Mouse (Mus musculus) inflammation-experienced regulatory T-cells, adult 6 months (primary cell): ENCODE data around the gene Agap3. TPM values are rescaled to one million over a fixed set of nuclear protein-coding genes. Genes with fewer than 3 reads are reported as not detected.

Experiments
- ATAC-seq: one replicate; pipeline ENCODE4 v1.8.0; 2017
- polyA plus RNA-seq, 3 experiments: library from polyadenylated mRNA; unstranded; fragments of 100-300 nt; shearing (Covaris generic); gene quantifications; one replicate each; pipeline ENCODE4 v1.2.1; 2017

The Agap3 gene
- polyA plus RNA-seq: 1 to 10 TPM; 5.4 to 9.7 (median 7.5) TPM

DNA sequence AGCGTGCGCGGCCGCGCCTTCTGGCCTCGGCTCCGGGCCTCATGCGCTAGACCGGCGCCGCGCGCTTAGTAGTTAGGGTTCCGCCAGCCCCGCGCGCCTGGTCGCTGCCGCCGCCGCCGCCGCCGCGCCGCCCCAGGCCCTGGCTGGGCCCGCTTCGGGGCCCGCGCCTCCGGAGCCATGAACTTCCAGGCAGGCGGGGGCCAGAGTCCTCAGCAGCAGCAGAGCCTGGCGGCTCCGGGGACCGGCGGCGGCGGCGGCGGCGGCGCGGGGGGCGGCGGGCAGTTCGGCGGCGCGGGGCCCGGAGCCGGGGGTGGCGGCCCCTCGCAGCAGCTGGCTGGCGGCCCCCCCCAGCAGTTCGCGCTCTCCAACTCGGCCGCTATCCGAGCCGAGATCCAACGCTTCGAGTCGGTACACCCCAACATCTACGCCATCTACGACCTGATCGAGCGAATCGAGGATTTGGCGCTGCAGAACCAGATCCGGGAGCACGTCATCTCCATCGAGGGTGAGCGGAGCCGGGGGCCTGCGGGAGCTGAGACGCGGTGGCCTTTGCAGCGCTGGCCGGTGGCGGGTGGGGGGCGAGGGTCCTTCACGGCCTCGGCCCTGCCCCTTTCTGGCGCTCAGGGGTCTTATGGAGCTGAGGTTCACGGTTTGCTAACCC lies at the start of gene Agap3:
Gene Agap3 (plus strand): TSS at position 148 of the 661 bp plus-strand sequence.
- no peak for ATAC-seq

DNA sequence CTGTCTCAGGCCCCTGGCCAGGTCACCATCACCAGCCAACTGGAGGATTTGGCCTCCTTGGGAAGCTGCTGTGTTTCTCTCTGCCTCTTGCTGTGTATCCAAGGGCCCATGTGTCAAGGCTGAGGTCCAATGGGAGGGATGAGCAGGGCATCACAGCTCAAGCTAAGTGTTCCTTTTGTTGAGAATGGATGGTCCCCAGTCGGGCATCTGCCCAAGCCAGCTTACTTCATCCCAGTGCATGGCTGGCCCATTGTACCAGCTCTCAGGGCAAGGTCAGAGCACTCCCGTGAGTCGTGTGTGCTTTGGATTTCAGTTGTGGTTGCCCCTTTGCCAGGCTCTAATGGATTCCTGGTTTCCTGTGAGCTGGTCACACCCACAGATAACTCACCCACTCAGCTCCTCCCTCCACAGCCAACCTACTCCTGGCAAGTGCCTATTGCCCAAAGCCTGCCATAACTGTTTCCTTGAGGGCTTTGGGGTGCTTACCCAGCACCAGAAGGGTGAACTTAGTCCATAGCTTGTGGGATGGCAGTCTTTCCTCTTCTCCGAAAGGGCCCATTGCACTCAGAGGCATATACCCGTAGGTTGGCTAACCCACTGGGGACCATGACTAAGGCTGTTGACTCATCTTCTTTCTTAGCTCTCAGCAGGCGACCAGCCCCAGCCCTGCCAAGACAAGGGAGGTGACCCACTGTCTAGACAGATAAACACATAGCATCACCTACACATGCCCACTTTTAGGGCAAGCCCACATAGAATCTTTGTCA lies 47.2 kb upstream of the Agap3 start:
- no peak for ATAC-seq

DNA sequence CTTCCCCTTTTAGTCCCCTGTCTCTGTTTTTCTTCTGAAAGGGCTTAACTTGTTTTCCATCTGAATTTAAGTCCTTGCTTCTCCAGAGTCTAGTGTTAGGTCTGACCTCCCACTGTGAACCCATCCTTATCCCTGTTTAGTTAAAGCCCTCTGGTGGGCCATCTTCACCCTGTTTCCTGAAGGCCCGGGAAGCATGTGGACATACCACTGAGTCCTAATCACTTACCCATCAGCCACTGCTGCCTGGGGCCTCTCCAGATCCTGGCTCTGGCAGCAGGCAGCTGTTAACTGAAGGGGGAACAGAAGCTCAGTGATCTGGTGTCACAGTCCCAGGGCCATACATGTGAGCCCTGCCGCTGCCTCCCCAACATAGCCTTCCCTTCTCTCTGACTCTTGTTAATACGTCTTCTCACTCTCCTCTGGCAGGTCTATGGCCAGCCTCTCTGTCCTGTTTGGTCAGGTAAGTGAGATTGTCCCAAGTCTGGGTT lies 46.5 kb upstream of the Agap3 start:
- ATAC-seq: no peak

DNA sequence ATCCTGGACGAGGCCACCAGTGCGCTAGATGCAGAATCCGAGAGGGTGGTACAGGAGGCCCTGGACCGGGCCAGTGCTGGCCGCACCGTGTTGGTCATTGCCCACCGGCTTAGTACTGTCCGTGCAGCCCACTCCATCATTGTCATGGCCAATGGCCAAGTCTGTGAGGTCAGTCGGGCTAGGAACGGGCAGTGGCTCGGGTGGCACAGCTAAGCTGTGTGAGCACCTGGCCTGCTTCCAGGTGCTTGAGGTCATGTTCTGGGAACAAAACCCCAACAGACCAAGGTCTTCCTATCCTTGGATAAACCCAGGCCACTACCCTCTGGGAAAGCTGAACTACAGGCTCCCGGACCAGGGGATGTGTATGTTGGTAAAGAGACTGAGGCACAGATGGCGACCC lies 43.3 kb upstream of the Agap3 start:
- no peak for ATAC-seq

DNA sequence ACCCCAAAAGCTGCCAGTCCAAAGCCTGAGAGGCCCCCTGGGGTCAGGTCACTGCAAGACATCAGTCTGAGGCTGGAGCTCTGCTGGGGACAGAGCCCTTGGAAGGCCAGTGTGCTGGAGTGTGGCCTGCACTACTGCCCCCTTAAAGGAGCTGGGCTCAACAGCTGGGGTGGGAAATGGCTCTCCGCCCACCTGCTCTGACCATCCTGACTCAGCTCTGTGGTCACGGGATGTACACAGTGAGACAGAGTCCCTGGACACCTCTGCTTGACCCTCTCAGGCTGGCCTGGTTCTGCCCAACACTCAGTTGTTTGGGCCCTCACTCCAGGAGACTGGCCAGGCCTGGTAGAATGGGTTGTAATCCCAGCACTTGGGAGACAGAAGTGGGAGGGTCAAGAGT lies 42.5 kb upstream of the Agap3 start:
- ATAC-seq: no peak

DNA sequence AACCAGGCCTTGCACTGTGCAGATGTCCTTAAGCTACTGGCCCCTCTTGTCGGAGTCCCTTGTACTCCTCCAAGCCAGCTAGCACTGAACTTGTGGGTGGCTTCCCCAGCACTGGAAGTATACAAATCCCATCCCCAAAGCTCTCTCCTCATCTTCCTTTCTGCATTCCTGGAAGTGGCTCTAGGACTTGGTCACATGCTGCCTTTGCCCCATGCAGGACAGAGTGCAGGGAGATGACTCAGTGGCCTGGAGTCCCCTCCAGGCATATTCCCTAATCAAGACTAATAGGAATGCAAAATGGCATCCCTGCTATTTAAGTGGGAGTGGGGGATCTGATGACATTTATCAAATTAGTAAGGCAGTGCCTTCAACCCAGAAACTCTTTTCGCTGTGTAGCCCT lies 39.9 kb upstream of the Agap3 start:
- no peak for ATAC-seq

DNA sequence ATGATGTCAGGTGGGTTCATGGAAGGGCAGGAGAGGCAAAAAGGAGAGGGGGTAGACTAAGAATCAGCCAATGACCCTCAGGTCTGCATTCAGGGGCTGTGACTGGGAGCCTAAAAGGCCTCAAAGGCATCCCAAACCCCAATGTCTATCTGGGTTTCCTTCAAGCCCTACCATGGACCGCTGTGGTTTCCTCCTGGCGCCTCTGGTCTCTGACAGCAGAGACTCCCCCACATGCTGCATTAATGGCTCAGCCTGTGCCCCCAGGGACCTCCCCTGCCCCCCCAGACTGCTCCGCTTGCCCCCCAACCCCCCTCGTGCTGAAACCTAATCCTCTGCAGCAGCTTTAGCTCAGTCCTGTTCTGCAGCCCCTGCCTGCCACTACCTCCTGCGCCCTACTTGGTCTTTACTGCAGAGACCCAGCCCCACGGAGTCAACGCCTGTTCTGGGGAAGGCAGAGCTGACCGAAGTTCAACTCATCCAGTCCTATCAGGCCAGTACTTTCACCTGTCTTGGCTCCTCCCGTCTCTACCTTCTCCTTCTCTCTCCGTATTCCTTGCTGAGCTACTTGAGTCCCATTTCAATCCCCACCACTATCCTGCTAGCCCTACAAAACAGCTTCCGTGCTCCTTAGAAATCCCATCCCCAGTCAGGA lies 38.8 kb upstream of the Agap3 start, which contains the start of gene Asic3:
Gene Asic3 (plus strand): TSS at position 351 of the 652 bp plus-strand sequence.
- no peak for ATAC-seq

DNA sequence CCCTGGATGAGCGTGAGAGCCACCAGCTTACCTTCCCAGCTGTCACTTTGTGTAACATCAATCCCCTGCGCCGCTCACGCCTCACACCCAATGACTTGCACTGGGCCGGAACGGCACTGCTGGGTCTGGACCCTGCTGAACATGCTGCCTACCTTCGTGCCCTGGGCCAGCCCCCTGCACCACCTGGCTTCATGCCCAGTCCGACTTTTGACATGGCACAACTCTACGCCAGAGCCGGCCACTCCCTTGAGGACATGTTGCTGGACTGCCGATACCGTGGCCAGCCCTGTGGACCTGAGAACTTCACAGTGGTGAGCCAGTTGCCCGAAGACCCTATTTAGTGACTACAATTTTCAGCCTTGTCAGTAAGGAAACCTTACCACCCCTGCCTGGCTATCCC lies 38.0 kb upstream of the Agap3 start:
- ATAC-seq: no peak

DNA sequence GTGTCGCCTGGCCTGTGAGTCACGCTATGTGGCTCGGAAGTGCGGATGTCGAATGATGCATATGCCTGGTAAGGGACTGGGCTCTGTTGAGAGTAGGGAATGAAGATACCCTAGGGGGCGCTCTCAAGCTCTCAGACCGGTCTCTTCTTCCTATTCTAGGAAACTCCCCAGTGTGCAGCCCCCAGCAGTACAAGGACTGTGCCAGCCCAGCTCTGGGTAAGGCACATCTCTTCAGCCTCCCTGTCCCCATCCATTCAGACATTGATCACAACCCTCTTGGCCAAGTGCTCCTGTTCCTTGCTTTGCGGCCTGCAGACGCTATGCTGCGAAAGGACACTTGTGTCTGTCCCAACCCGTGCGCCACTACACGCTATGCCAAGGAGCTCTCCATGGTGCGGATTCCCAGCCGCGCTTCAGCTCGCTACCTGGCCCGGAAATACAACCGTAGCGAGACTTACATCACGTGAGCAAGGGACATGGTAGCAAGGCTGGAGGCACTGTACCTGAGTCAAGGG lies 35.7 kb upstream of the Agap3 start:
- peak; percentile 89 for ATAC-seq

DNA sequence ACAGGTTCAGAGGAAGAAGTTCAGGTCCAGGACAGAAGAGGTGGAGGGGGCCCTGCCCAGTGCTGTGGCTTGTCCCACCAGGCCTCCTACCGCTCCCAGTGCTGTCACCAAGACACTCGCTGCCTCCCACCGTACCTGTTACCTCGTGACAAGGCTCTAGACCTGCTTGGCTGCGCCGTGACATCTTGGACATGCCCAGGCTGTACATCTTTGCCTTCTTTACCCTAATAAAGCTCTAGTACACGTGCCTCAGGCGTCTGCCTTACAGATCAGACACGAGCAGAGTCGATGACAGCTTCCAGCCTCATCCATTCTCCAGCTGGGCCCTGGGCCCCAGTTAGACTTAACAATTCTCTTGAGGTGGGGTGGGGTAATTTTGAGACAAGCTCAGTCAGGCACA lies 34.4 kb upstream of the Agap3 start:
- ATAC-seq: no peak

DNA sequence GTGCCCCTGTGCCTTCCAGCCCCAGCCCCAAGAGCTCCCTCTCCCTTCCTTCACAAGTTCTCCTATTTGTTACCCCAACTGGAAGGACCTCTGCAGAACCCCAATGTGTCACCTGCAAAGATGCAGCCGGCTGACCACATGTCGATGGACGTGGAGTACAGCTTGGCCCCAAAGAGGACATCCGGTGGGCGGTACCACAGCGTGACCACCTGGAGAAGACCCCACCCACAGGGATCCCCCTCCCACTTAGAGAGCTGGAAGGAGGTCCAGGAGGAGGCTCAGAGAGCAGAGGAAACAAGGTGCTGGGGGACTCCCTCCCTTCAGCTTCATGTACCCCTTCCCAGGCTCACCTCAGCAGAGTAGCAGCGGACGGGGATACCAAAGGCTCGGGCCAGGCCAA lies 31.6 kb upstream of the Agap3 start:
- ATAC-seq: no peak

DNA sequence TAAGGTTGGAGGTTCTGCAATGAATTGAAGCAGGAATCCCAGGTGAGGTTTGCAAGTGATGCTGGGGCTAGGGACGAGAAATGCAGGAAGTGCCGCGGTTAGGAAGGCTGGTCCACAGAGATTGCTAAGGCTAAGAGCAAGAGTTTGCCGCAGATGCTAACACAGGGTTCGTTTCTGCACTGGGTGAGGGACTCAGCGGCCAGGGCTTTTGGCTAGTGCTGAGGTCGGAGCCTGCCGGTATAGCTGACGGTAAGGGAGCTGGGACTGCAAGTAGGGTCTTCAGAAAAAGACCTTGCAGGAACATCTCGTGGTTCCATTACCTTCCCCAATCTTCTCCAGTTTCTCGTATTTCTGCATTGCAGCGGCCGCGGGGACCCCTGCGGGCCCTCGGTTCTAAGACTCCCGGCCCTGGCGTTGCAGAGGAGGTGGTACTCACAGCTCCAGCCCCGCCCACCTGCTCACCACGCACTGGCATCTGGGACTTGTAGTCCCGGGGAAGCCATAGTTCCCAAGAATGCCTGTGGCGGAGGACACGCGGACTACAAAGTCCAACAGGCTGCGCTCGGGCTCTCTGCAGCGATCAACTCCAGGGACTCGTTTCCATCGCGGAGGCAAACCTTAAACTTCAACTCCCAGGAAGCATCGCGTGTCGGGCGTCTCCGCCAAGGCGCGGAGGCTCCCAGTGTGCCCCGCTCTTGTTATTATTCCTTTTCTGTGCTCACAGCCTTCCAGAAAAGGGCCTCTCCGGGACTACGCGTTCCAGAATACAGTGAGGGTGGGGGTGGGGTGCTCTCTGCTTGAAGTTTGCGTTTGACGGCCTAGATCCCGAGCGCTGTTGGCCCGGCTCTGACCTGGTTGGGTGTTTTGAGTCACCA lies 28.6 kb upstream of the Agap3 start, which contains the start of the genes Cdk5 and Slc4a2:
Gene Cdk5 (minus strand): TSS at position 402 of the 875 bp plus-strand sequence.
Gene Slc4a2 (plus strand): TSS at position 709 of the 875 bp plus-strand sequence.
- peak; percentile 95 for ATAC-seq

DNA sequence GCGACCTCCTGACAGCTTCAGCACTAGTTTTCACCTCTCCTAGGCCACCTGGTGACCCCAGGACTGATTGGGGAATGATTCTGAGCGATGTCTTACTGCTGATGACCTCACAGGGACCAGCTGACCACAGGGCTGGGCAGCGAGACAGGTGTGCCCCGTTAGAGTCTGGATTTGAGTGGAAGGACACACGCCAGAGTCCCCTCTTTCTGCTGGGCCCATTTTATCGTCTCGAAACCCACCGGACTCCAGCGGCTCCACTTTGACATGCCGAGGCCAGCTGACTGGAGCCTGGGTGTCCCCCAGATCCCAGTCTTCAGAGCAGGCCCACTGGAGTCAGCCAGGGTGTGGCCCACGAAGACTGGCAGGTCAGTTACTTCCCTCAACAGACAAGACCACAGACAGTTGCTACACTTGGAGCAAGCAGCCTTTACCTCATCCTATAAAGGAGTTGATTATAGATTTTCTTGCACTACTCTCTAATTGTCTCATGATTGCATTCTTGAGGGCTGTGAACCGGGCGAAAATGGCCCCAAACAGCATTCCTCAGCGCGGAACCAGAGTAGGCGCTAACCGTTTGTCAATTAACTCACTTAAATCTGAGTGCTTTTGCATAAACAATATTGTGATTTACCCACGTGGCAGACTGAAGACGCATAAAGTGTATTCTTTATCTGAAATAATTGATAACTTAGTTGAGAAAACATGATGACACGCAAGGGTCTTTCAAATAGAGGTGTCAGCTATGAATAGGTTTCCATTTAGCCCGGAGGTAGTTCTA lies 27.8 kb upstream of the Agap3 start:
- ATAC-seq: no peak

DNA sequence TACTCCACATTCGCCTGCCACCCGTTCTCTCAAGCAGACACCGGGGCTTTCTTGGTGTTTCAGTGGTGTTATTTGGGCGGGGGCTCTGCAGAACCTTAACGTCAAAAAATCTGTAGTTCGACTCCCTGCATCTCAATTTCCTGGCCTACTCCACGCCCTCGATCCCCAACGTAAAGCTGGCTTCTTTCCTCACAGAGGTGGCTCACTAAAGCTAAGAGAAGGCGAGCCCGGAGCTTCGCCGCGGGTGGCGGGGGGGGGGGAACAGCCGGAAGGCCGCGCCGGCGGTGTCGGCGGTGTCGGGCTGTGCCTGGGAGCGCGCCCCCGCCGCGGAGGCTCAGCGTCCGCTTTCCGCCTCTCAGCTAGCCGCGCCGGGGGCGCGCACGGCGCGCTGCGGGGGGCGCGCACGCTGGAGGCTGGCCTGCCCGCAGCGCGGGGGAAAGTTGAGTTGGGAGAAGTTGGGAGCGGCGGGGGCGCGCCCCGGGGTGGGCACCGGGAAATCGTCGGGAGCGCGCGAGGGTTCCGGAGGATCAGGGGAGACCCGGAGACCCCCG lies 27.0 kb upstream of the Agap3 start:
- peak; percentile 41 for ATAC-seq

DNA sequence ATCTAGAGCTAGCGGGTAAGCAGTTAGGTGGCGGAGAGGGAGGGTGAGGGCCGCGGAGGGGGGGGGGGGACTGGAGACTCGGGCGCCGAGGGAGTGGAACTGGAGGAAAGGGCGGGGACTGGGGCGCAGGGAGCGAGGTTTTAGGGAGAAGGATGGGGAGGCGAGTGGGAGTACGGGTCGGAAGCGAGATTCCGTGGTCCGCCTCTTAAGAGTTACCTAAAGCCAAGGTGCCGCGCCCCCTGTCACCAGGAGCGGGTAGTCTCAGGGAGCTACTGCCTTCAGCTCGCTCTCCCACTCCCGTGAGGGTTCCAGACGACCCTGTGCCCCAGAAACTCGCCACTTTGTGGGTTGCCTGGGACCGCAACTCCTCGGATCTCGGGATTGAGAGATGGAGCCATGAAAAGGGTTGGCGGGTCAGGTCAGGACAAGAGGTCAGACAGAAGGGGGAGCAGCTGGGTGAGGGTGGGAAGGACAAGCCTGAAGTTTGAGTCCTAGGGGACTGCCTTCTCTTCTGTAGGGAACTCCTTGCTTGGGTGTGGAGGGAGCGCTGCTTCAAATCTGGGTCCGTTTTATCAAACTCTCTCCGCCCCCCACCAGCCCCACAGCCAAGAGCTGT lies 26.4 kb upstream of the Agap3 start:
- peak; percentile 13 for ATAC-seq

DNA sequence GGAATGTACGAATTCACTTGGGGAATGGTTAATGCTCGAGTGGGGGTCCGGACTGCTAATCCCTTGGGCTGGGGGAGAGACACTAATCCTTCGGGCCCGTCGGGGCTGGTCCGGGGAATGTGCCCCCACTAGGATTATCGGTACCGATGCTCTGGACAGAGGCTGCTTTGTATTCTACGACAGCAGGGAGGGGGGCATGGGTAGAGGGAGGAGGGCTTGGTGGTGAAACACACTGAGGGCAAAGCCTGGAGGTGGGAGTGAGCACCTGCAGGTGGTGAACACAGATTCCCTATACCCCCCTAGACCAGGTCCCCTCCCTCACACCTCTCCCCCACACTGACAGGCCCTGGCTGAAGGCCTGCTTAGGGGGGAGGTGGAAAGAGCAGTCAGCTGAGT lies 25.9 kb upstream of the Agap3 start:
- no peak for ATAC-seq

DNA sequence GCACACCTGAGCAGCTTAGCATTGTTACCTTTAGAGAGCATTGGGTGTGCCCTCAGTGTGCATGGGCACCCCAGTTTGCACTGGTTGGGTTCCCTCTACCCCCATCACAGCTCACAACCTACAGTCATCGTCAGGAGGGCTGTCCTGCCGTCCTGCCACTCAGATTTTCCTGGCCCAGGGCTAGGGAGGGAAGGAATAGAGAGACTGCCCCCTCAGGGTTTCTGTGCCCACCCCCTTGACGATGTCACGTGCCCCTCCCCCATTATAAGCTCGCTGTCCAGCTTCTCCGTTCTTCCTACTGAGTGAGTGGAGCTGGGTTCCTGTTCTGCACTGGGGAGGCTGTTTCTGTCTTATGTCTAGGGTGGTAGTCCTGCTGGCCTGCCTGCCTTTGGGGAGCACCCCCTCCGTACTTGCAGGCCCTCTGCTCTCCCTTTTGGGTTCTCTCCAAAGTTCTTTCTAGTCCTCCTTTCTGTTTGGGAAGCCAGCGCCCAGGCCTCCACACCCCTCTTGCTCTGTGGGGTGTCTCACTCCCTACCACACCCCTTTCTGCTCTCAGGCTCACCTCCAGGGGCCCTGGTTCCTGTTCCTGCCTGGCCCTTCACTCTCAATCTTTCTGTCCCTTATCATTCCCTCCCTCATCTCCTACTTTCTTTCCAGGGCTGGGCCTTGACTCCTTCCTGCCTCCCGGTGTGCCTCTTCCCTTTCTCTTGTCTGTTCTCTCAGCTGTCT lies 25.3 kb upstream of the Agap3 start:
- ATAC-seq: no peak

DNA sequence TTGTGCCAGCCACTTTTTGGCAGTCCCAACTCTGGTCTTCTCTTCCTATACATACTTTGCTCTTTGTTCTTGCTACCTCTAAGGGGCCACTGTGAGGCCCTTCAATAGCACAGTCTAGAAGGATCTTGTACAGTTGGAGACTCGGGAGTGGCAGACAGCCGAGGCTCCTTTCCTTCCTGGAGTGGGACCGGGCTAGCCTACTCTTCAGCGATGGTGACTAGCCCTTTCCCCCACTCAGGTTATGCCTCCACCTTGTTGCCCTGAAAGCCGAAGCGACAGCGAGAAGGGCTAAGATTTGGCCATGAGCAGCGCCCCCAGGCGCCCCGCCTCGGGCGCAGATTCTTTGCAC lies 24.7 kb upstream of the Agap3 start:
- no peak for ATAC-seq

DNA sequence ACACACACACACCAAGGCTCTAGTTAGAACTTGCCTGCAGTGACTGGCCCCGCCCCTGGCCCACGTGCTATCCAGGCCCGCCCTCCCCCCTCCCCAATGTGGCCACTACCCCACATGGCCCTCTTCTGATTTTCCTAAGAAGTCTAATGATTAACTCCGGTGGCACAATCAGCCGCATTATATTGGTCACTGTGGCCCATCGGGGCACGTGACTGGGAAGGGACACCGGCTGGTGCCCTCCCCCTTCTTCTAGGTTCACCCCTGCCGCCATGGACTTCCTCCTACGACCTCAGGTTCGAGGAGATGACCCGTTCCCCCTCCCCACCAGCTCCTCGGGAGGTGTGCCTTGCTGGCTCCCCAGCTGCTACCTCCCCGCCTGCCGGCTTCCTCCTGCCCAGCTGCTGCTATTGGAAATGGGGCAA lies 24.0 kb upstream of the Agap3 start:
- no peak for ATAC-seq

DNA sequence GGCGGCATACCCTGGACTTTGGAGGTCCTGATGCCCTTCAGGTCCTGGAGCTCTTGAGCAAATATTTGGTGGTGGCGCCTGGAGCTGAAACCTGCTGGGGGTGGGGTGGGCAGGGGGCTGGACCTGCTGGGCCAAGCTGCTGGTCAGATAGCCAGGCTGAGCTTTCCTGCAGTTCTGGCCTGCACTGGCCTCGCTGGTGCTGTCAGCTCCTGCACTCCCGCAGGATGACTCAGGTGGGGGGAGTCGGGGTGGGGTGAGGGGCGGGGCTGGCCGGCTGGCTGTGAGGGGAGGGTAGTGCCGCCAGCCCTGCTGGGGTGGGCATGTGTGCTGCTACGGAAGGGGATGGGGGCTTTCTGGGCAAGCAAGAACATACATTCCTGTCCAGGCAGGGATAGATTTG lies 23.4 kb upstream of the Agap3 start:
- no peak for ATAC-seq
